Mouse (Mus musculus): ENCODE data around the gene Gm19345. TPM values are rescaled to one million over a fixed set of nuclear protein-coding genes. Genes with fewer than 3 reads are reported as not detected.

Gm19345 gene
- not detected for polyA plus RNA-seq (2017; shearing (Covaris generic))

GRCm38 (mm10) chr7:19851858-19852570, at the start of gene Gm19345:
Gm19345 (plus strand) TSS chr7:19852003.
- no peak for ATAC-seq

DNA sequence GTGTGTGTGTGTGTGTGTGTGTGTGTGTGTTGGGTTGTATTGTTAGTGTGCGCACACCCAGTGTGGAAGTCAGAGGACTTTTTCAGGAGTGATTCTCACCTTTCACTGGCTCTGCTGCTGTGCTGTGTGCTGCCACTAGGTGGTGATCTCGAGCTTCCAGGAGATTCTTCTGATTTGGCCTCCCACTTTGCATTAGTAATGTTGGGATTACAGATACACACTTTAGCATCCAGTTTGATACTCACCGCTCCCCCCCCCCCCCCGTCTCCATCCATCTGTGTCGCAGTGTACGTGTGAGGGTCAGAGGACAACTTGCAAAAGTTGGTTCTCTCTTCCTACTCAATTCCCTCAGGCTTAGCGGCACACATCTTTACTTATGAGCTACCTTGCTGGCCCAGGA, 48.8 kb upstream of the Gm19345 start:
- ATAC-seq, result peak; percentile 79

DNA sequence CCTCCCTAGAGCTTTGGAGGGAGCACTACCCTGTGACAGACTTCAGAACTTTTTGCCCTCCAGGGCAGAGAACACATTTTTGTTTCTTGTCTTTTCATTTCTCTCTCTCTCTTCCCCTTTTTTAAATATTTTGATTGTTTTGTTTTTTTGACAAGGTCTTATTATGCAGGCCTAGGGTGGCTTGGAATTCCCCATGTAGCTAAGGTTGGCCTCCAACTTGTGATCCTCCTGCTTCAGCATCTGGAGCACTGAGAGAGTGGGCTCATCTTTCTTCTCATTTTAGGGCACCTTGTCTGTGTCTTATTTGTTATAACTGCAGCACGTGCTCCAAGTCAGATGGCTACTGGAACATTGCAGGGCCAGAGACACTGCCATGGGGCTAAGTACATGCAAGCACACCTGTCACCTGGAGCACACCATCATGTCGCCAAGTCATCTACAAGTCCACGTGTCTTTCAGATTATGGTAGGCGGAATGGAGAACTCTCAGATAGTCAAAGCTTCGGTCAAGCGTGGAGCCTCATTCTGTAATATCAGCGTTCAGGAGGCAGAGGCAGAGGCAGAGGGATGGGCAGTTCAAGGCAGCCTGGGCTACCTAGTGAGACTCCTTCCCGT, 45.3 kb upstream of the Gm19345 start:
- ATAC-seq, result no peak

GRCm38 (mm10) chr7:19809369-19809768, 42.4 kb upstream of the Gm19345 start:
- no peak for ATAC-seq

DNA sequence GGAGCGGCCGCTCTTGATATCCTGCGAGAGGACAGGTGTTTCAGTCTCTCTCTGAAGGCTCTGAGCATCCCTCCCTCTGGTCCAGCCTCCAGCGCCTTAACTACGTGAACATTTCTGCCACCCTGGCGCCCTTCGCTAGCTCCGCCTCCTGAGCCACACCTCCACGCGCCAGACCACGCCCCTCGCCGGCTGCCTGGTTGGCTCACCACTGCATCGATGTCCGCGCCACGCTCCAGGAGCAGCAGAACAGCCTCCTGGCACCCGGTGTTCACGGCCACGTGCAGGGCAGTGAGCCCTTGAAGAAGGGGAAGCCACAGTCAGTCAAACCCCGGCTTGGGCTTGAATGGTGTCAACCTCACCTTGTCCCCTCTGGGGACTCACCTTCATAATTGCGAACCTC, 40.7 kb upstream of the Gm19345 start:
- ATAC-seq, result no peak

GRCm38 (mm10) chr7:19813161-19813560, 38.6 kb upstream of the Gm19345 start:
- no peak for ATAC-seq

DNA sequence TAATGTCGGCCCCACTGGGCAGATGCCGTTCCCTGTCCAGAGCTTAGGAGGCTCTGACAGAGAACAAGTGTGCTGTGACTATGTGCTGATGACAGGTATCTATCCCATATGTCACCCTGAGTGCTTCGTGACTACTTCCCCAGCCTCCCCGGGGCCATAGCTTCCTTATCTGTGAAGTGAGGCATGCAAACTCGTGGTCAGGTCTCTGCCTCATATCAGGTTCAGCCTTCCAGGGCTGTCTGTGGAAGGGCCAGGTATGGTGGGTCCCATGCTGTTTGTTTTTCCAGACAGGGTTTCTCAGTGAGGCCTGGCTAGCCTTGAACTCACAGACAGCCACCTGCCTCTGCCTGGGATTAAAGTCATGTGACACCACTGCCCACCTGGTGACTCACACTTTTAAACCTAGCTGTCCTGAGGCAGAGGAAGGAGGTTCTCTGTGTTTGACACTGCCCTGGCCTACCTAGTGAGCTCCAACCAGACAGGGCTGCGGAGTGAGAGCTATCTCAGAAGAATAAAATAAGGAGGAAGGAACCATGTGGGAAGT, 38.2 kb upstream of the Gm19345 start:
- no peak for ATAC-seq

DNA sequence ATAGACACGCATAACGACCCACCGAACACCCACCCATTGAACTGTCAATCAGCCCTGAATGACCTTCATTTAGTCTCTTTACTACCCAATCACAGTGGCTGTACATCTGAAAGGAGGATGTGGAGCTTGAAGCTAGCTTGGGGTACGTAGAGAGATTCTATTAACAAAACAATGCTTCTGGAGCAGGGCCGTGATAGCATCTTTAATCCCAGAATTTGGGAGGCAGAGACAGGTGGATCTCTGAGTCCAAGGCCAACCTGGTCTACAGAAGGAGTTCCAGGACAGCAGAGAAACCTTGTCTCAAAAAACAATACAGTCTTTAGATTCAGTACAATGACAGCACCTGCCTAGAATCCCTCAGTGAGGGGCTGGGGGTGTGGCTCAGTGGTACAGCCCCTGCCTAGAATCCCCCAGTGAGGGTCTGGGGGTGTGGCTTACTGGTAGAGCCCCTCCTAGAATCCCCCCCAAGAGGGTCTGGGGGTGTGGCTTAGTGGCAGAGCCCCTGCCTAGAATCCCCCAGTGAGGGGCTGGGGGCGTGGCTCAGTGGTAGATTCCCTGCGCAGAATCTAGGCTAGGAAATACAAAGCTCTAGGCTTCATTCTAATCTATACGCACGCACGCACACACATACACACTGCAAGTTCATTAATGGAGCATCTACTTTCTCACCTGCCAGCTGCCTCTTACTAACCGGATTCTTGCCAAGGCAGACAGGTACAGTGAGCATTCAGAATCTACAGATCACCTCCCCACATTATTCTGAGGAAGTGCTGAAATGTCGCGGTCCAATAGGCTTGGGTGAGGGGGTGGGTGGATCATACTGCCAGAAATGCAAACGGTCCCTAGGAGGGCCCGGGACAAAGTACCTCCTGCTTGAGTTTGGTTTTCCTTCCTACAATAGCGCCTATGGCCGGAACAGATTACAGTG, 36.2 kb upstream of the Gm19345 start:
- ATAC-seq, result peak; percentile 44

GRCm38 (mm10) chr7:19816224-19816771, 35.5 kb upstream of the Gm19345 start:
- ATAC-seq, result peak; percentile 41

DNA sequence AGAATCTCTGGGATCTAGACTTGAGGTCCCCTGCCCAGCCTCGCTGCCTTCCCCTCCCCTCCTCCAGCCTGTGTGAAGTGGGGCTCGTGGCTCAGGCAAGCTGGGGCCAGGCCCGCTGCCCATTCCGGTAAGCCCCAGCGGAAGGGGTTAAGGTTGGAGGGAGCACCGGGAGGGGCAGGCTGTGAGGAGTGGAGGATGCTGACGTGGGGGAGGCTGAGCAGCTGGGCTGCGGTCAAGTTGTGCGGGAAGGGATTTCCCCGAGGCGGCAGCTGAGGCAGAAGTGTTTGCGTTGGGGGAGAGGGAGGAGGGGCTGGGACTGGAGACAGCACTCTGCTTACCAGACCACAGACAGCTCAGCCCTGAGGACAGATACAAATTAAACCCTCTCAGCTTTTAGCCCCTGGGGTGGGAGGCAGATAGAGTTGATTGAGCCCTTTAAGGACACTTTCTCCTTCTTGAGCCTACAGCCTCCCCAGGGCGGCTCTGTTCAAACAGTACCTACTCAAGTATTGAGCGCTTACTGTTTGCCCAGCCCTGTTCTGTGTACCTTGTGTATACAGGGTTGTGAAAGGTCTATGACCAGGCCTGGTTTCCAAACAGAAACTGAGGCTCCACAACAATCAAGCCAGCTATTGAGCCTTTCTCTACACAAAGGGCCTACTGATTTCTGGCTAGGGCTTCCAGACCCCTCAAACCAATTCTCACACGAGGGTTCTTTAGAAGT, 34.3 kb upstream of the Gm19345 start:
- peak; percentile 80 for ATAC-seq

GRCm38 (mm10) chr7:19818440-19818839, 33.4 kb upstream of the Gm19345 start:
- ATAC-seq, result no peak

GRCm38 (mm10) chr7:19818875-19819274, 32.9 kb upstream of the Gm19345 start:
- no peak for ATAC-seq

GRCm38 (mm10) chr7:19820347-19821048, 31.3 kb upstream of the Gm19345 start:
- no peak for ATAC-seq

GRCm38 (mm10) chr7:19821633-19822032, 30.2 kb upstream of the Gm19345 start:
- no peak for ATAC-seq

DNA sequence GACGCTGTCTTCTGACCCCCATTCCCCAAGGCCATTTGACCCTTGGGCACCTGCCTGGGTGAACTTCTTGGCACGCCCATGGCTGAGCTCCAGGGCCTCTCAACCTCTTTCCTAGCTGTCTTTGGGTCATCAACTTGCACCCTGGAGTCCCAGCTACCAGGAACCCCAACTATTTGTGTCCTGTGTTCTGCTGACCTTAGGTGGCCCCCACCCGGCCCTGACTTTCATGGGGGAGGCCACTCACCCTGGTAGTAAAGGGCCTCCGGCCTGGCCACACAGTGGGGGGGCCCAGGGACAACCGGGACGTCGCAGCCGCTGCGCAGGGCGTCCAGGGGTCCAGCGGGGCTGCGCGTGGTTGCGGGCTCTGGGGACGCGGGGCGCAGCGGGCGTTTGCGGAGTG, 29.6 kb upstream of the Gm19345 start:
- no peak for ATAC-seq

- peak; percentile 57 for ATAC-seq
Measured at GRCm38 (mm10) chr7:19822604-19823058, 29.2 kb upstream of the Gm19345 start, which contains the start of gene Bcl3. Bcl3 (minus strand) TSS chr7:19822770.

GRCm38 (mm10) chr7:19823256-19824181, 28.3 kb upstream of the Gm19345 start:
- ATAC-seq, result peak; percentile 15

GRCm38 (mm10) chr7:19824182-19824973, 27.4 kb upstream of the Gm19345 start:
- ATAC-seq, result peak; percentile 81

GRCm38 (mm10) chr7:19826756-19827155, 25.0 kb upstream of the Gm19345 start:
- no peak for ATAC-seq
